Mouse (Mus musculus) natural killer cell, adult 2 months (primary cell): ENCODE data around the gene Spice1.

Experiments
- DNase-seq, 2 experiments: peaks; one replicate each; pipeline ENCODE4 v3.0.0; 2022; ENCODE audit warnings: low spot score in 2 of 2

Gene Spice1

GRCm38 (mm10) chr16:44365522-44365921 lies 18.6 kb downstream of the Spice1 start:
- DNase-seq, result no peak

GRCm38 (mm10) chr16:44375459-44375858 lies 28.5 kb downstream of the Spice1 start:
- DNase-seq, result no peak

- DNase-seq, result no peak
These were observed 33.1 kb downstream of the Spice1 start for GRCm38 (mm10) chr16:44380006-44380405.

- no peak for DNase-seq
These were observed 34.7 kb downstream of the Spice1 start for GRCm38 (mm10) chr16:44381578-44381977.

- DNase-seq, result no peak
These were observed 36.6 kb downstream of the Spice1 start for GRCm38 (mm10) chr16:44383549-44383948.

- DNase-seq, result no peak
These were observed 37.3 kb downstream of the Spice1 start for GRCm38 (mm10) chr16:44384251-44384650.

GRCm38 (mm10) chr16:44391877-44392548 lies 45.1 kb downstream of the Spice1 start:
- DNase-seq, result no peak

GRCm38 (mm10) chr16:44394577-44395243 lies 47.8 kb downstream of the Spice1 start, which contains the start of gene Cfap44:
Cfap44 (plus strand) TSS chr16:44394796.
- peak; percentile 31 to 42 for DNase-seq

GRCm38 (mm10) chr16:44404933-44405332 lies 58.0 kb downstream of the Spice1 start:
- no peak for DNase-seq

GRCm38 (mm10) chr16:44407211-44407610 lies 60.3 kb downstream of the Spice1 start:
- DNase-seq, result no peak

GRCm38 (mm10) chr16:44408290-44408689 lies 61.4 kb downstream of the Spice1 start:
- no peak for DNase-seq

- no peak for DNase-seq
These were observed 63.3 kb downstream of the Spice1 start for GRCm38 (mm10) chr16:44410176-44410575.

GRCm38 (mm10) chr16:44417596-44417995 lies 70.7 kb downstream of the Spice1 start:
- no peak for DNase-seq

- no peak for DNase-seq
These were observed 74.8 kb downstream of the Spice1 start for GRCm38 (mm10) chr16:44421735-44422134.

GRCm38 (mm10) chr16:44423499-44423898 lies 76.6 kb downstream of the Spice1 start:
- DNase-seq, result no peak

GRCm38 (mm10) chr16:44428456-44428855 lies 81.5 kb downstream of the Spice1 start:
- no peak for DNase-seq

GRCm38 (mm10) chr16:44430021-44430420 lies 83.1 kb downstream of the Spice1 start:
- no peak for DNase-seq

- DNase-seq, result no peak
These were observed 88.0 kb downstream of the Spice1 start for GRCm38 (mm10) chr16:44434931-44435330.

- no peak for DNase-seq
These were observed 88.6 kb downstream of the Spice1 start for GRCm38 (mm10) chr16:44435481-44435880.
